Mouse (Mus musculus): Measurements from ENCODE around the gene Nup133.

Gene Nup133

DNA sequence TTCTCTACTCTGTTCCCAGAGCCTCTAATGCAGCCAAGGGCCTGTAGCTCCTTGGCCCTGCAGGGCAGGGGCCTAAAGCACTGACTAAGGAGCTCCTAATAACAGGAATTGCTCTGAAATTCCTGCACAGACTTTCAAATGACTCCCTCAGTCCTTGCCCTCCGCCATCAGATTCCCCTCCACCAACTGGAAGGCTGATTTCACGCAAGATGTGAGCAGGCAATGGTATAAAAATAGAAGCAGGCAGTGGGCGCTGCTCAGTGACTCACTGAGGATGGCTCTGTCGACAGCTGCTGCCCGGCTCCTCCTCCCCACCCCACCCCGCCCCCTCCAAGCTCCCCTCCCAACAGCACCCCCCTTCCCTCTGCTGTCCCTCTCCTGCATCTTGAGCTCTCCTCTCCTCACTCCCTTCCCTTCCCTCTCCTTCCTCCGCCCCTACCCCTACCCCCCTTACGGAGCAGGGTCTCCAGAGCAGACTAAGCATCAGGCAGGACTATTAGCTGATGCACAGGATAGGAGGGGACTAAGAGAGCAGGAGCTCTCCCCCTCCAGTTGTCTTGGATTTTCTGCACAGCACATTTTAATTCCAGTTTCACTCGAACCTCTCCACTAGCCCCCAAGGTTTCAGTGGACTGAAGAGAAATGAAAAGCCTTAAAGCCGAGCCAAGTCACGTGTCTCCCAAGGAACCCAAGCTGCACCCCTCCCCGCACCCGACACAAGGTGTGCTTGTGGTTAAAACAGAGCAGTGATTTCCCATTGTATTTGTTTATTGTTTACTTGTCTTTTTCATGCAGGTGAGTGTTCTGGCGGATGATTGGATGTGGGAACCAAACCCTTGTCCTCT lies 64.1 kb downstream of the Nup133 start:
- peak; percentile 81 for DNase-seq

DNA sequence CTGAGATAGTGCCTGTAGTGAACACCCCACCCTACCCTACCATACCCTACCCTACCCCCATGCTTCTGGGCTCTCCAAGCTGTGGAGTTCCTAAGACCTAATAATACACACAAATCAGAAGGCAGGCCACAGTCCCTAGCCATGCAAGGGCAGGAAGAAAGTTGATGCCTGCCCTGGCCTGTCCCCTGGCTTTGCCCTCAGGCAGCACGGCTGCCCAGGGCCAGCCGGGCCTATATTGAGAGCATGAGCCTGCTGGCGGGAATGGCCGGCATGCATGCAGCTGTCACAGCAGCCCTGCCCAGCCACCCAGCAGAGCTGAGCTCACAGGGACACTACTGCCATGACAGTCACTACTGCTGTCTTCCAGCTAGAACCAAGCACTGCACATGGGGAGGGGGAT lies 66.0 kb downstream of the Nup133 start:
- DNase-seq: no peak

DNA sequence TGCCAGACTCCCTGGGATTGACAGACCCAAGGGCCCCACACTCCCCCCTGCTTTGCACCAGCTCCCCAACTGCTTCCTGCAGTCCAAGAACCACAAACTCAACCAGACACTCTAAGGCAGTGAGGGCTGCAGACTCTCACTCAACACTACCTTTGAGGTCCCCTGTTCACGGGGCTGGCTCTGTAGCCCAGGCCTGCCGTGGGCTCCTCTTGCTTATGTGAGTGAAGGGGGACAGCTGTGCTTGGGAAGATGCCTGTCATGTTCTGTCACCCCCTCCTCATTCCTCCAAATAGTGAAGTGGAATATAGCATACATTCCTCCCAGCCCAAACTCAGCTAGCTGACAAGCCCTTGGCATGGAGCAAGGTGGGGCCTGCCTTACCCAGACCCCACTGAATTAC lies 66.7 kb downstream of the Nup133 start:
- no peak for DNase-seq

DNA sequence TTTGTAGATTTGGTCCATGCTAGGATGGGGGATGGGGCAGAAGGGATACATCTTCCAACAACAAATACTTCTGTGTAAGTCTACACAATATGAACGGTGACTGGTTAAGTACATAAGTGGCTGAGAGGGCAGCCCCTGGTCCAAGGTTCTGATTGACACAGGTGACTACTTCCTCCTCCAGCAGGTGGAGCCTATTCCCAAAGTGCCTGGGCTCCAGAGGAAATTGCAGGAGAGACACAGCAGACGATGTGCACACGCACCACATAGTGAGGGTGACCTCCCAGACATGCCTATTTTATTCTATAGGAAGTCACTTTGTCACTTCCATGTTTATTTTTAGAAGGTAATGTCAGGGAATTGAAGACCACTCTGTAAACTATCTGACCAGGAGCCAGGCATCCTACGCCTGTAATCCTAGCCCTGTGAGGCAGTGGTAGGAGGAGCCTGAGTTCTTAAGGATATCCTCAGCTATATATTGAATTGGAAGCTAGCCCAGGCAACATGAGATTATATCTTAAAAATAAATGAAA lies 68.2 kb downstream of the Nup133 start:
- no peak for DNase-seq

DNA sequence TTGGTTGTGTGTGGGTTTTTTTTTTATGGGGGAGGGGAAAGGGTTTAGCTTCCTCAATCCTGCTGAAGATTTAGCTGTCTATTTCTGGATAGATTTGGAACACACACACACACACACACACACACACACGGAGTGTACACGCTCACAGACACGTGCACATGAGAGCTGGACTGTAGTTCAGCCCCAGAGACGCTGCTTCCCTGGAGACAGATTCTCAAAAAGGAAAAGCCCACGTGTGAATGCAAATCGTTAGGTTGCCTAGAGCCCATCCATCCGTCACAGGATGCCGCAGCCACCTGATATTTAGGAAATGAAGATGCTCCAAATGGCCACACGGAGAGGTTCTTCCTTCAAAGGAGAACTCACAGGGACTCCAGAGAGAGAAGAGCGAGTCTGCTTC lies 68.8 kb downstream of the Nup133 start:
- no peak for DNase-seq

DNA sequence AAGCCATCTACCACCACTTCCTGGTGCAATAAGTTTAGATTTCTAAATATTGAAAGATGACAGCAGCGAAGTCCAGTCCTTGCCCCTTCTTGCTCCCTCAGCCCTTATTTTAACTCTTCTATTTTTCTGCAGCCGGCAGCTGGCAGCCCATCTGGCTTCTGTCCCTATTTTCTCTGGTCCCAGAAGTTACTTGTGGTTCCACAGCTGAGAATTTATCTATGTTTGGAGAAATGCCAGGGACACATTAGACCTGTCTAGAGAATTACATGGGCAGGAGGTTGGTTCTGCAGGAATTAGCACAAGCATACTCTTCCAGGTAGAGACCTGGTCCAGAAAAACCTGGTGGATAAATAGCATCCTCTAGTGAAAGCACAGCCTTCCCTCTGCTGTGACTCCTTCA lies 71.2 kb downstream of the Nup133 start:
- DNase-seq: no peak

DNA sequence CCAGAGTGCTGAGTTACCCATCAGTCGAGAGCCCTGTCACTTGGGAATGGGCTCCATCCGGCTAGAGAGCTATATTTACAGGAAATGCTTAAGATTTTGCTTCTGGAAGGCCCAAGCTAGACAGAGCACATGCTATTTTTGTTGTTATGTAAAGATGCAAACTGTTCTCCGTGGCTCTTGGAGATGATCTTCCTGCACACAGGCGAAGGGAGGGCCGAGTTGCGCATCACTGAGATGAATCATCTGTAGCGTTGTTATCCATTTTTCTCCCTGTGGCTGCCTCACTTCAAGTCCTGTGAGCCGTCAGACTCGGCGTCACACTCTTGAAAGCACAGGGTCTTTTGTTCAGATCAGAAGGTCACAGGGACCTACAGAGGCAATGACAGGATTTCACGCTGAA lies 74.7 kb downstream of the Nup133 start:
- no peak for DNase-seq

DNA sequence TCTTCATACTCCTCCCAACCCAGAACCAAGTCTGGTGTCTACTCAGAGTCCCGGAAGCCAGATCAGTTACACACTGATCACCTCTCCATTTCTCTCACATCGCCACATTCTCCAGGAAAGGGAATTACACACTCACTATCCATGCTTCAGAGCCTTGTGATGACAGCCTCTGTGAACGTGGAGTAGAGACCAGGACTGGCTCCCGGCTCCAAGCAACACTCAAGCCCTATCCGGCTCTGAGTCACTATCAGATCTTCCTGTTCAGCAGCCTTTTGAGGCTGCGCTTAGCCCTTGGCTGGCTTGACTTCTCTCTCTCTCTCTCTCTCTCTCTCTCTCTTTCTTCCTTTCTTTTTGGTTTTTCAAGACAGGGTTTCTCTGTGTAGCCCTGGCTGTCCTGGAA lies 75.7 kb downstream of the Nup133 start:
- no peak for DNase-seq

DNA sequence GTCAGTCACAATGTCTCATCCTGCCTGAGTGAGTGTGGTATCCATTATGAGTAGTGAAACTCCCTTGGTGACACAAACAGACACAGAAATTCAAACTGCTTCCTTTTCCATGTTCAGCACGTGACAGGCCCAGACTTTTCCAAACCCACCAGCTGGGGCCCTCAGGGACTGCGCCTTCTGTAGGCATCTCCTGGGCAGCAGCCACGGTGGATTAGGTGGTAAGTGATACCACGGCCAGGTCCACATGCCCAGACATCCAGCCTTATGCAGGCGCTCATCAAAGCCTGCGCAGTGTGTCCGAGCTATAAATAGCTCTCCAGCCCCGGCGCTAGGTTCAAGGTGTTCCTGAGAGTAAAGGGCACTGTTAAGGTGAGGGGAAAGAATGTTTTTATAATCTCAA lies 77.0 kb downstream of the Nup133 start:
- no peak for DNase-seq

DNA sequence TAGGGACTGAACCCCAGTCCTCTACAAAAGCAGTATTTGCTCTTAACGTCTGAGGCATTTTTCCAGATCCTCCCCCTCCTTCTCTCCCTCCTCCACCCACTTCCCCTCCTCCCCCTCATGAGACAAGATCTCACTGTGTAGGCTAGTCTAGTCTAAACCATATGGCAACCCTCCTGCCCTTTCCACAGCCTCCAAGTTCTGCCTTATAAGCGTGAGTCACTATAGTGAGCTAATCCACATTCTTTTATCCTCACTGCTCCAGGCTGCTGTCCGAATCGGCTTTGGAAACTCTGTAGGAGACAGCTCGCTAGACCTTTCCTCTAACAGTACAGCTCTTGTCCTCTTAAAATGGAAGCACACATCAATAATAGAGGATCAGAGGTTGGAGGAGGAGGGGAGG lies 82.1 kb downstream of the Nup133 start:
- peak; percentile 36 for DNase-seq

DNA sequence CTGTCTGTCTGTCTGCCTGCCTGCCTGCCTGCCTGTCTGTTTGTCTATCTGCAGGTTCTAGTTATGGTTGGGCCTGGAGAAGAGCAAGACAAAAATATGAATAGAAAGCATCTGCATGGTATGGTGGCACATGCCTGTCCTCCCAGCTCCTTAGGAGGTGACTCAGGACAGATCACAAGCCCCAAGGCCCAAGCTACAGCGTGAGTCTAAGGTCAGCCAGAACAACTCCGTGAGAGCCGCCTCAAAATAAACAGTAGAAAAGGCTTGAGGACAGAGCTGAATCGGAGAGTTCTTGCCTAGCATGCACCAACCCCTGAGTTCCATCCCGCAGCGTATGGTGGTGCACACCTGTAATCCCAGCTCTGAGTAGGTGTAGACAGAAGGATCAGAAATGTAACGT lies 83.3 kb downstream of the Nup133 start:
- DNase-seq: no peak

DNA sequence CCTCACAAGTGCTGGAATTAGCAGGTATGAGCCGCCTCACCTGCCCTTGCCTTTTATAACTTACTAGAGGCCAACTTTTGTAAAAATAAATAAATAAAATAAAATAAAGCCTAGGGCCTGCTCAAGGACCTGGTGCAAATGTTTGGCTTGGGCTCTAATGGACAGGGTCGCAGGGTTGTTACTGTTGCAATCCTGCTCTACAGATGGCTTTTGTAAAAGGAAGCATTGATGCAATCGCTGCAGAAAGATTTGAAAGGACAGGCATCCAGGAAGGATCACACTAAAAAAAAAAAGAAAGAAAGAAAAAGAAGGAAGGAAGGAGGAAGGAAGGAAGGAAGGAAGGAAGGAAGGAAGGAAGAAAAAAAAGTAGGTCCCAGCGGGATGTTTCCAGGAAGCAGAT lies 88.7 kb downstream of the Nup133 start:
- no peak for DNase-seq

DNA sequence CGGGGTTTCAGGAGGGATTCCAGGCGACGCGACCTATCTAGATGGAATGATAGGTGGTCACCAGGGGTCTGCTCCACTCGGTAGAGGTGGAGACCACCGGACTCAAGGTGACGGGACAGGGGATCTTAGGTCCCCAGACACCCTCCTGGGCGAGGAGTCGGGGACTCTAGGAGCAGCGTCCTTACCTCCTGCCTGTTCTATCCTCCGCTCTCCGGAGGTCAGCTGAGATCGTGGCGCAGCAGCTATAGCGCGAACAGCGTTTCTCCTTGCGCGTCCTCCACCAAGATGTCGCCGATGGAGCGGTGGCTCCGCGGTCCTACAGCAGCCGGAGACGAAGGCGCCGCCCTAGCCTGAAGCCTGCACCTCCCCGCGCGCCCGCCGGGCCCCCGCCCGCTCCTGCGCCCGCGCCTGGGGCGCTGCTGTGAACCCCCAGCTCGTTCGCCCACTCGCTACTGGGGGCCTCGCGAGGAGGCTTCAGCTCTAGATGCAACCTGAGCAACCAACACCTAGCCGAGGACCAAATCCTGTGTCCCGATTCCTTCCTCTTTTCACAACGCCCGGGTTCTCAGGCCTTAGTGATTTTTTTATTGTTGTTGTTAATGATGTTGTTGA lies 89.3 kb downstream of the Nup133 start, which contains the start of gene Ccsap:
Gene Ccsap, minus strand, starts transcription at position 562 of the 612 bp plus-strand sequence.
- no peak for DNase-seq

DNA sequence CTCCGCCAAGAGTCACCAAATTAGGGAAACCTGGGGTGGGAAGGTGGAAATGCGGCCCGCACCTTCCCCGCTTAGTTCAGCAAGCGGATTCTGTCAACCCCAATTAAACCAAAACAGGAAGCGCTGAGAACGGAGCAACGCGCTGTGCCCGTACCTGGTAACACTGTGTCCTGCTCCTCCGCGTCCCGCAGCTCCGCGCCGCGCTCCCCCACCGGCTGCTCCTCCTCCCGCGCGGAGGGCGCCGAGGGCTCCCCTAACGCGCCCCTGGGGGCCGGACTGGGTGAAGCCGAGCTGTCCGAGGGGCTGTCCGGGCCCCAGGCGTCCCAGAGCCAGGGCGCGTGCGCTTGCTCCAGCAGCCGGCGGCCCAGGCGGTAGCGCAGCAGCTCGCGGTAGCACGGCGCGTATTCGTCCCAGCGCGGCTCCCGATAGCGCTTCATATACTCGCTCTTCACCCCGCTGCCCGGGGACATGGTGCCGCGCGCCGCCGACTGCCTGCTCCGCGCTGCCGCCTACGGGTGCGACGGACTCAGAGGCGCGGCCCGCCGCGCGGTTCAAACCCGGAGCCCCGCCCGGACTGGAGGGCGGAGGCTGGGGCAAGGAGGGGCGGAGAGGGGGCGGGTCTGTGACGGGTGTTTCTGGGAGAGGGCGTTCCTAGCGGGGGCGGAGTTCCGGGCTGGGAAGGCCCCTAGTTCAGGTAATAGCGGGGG lies 90.0 kb downstream of the Nup133 start:
- DNase-seq: peak; percentile 95

DNA sequence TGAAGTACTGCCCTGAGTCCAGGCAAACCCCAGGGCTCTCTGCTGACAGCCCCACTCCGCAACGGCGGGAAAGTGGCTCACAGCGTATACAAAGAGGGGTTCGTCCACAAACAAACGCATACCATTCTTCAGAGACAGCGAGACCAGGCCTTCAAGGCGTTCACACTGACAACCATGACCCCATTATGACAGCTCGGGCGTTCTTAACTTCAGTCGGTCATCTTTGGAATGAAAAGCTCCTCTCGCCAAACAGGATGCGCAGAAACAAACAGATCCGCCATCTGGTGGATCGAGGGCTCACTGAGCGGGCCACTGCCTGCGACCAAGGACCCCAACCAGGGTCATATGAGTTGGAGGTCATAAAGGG lies 90.5 kb downstream of the Nup133 start:
- peak; percentile 73 for DNase-seq

DNA sequence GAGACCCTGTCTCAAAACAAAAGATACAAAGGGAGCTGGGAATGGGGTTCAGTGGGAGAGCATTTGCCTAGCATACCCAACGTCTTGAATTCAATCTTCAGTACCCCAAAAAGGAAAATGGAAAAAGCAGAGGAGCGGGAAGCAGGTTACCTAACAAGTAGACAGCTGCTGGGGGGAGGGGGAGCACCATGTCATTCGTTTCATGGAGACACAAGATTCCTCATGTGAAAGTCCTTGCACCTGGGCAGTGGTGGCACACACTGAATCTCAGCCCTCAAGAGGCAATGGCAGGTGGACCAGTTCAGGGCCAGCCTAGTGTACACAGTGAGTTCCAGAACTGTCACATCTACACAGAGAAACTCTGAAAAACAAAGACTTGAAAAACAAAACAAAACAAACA lies 91.7 kb downstream of the Nup133 start:
- DNase-seq: no peak

DNA sequence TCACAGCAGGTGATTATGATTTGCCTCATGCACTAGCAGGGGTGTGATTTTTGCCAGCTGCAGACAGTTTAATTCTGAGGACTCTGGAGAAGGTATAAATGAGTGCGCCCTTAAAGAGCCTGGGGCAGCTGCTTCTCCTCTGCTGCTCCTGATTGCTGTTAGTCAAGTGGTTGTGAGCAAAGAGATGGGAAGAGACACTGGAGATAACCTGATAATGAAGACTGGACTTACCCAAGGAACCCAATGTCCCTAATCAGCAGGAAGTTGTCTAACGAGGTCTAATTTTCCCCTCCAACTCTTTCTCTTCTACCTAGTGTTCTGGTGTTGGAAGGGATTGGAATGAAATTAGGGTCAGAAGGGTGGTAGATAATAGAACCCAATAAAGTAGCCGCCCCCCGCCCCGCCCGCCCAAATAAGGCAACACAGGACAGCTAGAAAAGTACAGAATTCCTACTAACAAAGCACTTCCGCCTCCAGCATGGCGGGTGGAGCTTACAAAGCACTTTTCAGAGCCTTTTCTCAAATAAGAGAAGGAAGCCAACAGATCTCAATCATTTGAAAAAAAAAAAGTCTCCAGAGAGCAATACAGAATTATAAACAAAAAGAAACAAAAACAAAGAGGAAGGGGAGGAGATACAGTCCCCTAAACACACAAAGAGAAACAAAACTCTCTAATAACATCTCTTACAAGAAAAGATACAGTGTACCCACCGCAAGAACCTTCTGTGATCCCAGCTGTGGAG lies 94.2 kb downstream of the Nup133 start:
- no peak for DNase-seq

DNA sequence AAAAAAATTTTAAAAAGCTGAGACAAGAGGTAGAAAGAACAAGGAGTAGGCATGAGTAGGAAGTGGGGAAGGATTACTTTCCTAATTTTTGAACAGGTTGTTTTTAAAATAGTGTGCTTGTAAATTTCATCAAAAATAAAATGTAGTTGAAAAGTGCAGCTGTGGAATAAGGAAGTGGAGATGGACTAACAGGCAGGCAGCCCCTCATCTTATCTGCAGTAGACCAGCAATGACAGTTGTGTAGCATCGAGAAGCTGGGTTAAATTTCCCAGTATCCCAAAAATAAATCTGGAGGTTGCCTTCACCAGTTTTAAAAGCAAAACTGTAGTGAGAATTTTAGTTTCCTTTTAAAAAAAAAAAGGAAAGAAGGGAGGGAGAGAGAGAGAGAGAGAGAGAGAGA lies 94.8 kb downstream of the Nup133 start:
- DNase-seq: no peak

DNA sequence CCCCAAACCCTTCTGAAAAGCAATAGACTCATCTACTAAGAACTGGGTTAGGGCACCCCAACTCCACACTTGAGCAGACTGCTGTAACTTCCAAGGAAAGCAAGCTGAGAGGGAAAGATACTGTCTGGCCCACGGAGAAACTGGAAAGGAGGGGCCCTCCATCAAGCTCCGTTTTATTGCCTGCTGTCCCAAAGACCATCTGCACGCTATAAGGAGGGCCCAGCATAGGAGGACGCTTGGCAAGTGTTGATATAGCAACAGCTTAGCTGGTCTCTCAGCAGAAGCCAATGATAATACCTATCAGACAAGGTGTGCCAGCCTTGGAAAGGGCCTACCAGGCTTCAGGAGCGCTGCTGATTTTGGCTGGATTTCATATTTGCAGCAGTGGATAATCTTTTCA lies 97.5 kb downstream of the Nup133 start:
- DNase-seq: no peak

DNA sequence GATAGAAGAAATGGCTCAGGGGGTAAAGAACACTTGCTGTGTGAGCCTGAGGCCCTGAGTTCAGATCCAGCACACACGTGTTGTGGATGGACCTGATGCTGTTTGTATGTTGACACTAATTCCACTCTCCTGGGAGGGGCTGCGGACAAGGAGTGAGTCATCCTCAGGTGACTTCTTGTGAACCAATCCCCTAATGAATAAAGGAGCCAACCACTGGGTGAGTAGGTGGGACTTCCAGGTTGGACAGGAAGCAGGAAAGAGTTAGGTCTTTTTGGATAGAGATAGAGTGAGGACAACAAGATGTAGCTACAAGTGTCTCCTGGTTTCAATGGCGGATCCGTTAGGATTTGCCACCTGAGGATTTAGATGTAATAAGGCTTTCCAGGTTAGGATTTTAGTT lies 99.7 kb downstream of the Nup133 start:
- DNase-seq: no peak

DNA sequence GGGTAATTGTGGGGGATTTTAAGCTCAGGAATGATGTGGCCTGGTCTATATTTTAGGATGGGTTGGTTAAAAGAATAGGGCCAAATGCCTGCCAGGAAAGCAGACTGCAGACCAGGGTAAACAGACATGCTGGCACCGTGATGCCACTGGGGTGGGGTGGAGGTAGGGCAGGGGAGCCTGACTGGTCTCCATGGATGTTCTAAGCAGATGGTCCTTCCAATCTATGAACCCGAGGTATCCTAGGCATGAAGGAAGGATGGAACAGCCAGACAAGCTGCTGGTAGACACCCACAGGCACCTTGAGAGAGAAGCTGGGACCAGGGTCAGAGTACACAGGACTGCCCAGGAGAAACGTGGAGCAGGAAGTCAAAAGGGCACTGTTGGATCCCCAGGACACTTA lies 101.5 kb downstream of the Nup133 start:
- no peak for DNase-seq

Measured in retina, postnatal 1 day (tissue).